8 mouse cellular contexts compared by ENCODE assay signal in the genomic region with DNA sequence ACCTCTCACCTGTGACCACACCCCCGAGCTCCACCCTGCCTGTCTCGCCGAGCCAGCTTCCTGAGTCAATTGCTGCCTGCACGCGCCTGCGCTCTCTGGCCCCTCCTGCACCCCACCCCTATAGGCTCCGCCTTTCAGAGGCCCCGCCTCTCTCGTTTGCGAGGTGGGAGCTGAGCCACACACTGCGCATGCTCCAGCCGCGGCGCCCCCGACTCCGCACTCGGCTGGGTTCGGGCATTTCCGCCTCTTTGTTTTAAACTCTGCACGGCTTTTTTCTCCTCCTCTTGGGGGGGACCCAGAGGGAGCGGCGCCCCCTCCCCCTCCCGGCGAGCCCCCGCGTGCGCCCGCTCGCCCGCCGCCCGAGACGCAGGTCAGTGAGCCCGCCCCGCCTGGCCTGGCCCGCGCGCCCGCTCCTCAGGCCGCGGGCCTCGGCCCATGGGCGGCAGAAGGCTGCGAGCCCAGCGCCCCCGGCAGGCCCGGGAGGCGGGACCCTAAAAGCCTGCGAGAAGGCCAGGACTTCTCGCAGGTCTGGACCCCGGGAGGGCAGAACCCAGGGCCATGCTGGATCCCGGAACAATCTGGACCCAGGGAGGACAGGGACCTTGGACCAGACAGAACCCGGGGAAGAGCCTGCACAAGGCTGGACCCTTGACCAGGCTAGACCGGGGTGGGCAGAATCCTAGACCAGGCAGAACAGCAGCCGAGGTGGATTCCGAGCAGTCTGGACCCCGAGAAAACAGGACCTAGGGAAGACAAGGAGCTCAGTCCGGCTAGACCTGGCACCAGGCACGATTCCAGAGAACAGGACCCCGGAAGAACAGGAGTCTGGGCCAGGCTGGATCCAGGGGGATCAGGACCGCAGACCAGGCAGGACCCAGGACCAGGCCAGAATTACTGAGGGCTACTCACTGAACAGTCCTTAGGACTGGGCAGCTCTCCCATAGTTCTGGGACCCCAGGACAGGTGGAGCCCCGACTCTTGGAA. TPM values are rescaled to one million over a fixed set of nuclear protein-coding genes. Genes with fewer than 3 reads are reported as not detected.
DNase-seq lines count a peak whose midpoint lies in the region; ATAC-seq and TF ChIP-seq lines count a peak whose summit lies in the region.

TSS of gene Pcgf3 (plus strand) at position 151 of the 984 bp plus-strand sequence.

- peak within 1 kb of the TSS; percentile 99 for H3K9ac ChIP-seq in embryonic facial prominence, embryonic 13.5 days
- H3K9ac ChIP-seq in limb, embryonic 14.5 days (ENCODE audit: low read depth, low read length, severe bottlenecking) = peak within 1 kb of the TSS; percentile 100
- peak within 1 kb of the TSS; percentile 98 for H3K9ac ChIP-seq in midbrain, postnatal 0 days (replicated peaks; ENCODE audit: low read length, poor library complexity, severe bottlenecking)

- peak; percentile 99 for ATAC-seq in embryonic facial prominence, embryonic 13.5 days (ENCODE audit: insufficient number of reproducible peaks, insufficient read depth, low FRiP score, low TSS enrichment, low read depth)
- ATAC-seq in limb, embryonic 14.5 days (ENCODE audit: low FRiP score, low read depth) = peak; percentile 98
- peak; percentile 97 for ATAC-seq in midbrain, postnatal 0 days (ENCODE audit: low FRiP score)

- peak; percentile 92 for DNase-seq in 3134 (ENCODE audit: extremely low read depth, insufficient read length, low spot score)
- DNase-seq in adrenal gland, postnatal 36 days = peak; percentile 98 to 99
- DNase-seq in heart, adult 8-10 months (ENCODE audit: low spot score) = peak; percentile 97
- peak; percentile 99 for DNase-seq in kidney, adult 9 months
- peak; percentile 96 for DNase-seq in limb, embryonic 14.5 days (ENCODE audit: low spot score)
- peak; percentile 97 for DNase-seq in midbrain, postnatal 0 days (ENCODE audit: low spot score)
- peak; percentile 98 for DNase-seq in spleen, postnatal 14 days (ENCODE audit: low spot score in 2 of 2)

- H3K4me1 ChIP-seq in embryonic facial prominence, embryonic 13.5 days = peaks cover 34% of the 10 kb centered on the region
- peaks cover 15% of the 10 kb centered on the region for H3K4me1 ChIP-seq in limb, embryonic 14.5 days (ENCODE audit: control insufficient read depth, insufficient read depth, low read length)
- H3K4me1 ChIP-seq in midbrain, postnatal 0 days (ENCODE audit: insufficient read depth, low read length) = peaks cover 14% of the 10 kb centered on the region

- H3K4me3 ChIP-seq in embryonic facial prominence, embryonic 13.5 days = peak within 1 kb of the TSS; percentile 94
- H3K4me3 ChIP-seq in limb, embryonic 14.5 days (replicated peaks; ENCODE audit: low read length) = peak within 1 kb of the TSS; percentile 97
- H3K4me3 ChIP-seq in midbrain, postnatal 0 days (ENCODE audit: low read depth, low read length) = peak within 1 kb of the TSS; percentile 94

- peak within 1 kb of the TSS; percentile 99 for H3K4me2 ChIP-seq in embryonic facial prominence, embryonic 13.5 days
- H3K4me2 ChIP-seq in limb, embryonic 14.5 days (replicated peaks; ENCODE audit: low read depth, low read length, severe bottlenecking) = peak within 1 kb of the TSS; percentile 98
- H3K4me2 ChIP-seq in midbrain, postnatal 0 days (ENCODE audit: low read depth, low read length, poor library complexity, severe bottlenecking) = peak within 1 kb of the TSS; percentile 96

- H3K9me3 ChIP-seq in embryonic facial prominence, embryonic 13.5 days = no peaks in the 10 kb centered on the region
- H3K9me3 ChIP-seq in limb, embryonic 14.5 days (ENCODE audit: control insufficient read depth, low read length) = no peaks in the 10 kb centered on the region
- no peaks in the 10 kb centered on the region for H3K9me3 ChIP-seq in midbrain, postnatal 0 days (ENCODE audit: low read length)

- TF ChIP-seq CTCF in midbrain, postnatal 0 days (IDR thresholded peaks at IDR 0.05) = 0 out of 2 replicates have a peak, but pooled peaks have one; percentile 2

- H3K27ac ChIP-seq in embryonic facial prominence, embryonic 13.5 days = peak within 1 kb of the TSS; percentile 81
- H3K27ac ChIP-seq in limb, embryonic 14.5 days (replicated peaks; ENCODE audit: low read depth, low read length) = peak within 1 kb of the TSS; percentile 77
- H3K27ac ChIP-seq in midbrain, postnatal 0 days (ENCODE audit: low read depth, low read length) = peak within 1 kb of the TSS; percentile 79

- under 1% methylated on average over 62 of the region's 62 CpGs for WGBS in embryonic facial prominence, embryonic 13.5 days
- 2% methylated on average over 57 of the region's 62 CpGs for WGBS in limb, embryonic 14.5 days
- WGBS in midbrain, postnatal 0 days = 1% methylated on average over 58 of the region's 62 CpGs

- no peak for TF ChIP-seq POLR2A in limb, embryonic 14.5 days (IDR thresholded peaks at IDR 0.05; ENCODE audit: borderline replicate concordance, extremely low read depth, insufficient read depth, insufficient read length)

- H3K36me3 ChIP-seq in embryonic facial prominence, embryonic 13.5 days = 0 out of 2 replicates have a peak, but pooled peaks cover 2% of the 10 kb centered on the region
- H3K36me3 ChIP-seq in limb, embryonic 14.5 days (ENCODE audit: control insufficient read depth, insufficient read depth, low read length) = no peaks in the 10 kb centered on the region
- H3K36me3 ChIP-seq in midbrain, postnatal 0 days (ENCODE audit: insufficient read depth, low read length) = no peaks in the 10 kb centered on the region

- H3K27me3 ChIP-seq in embryonic facial prominence, embryonic 13.5 days = 0 out of 2 replicates have a peak, but pooled peaks cover 9% of the 10 kb centered on the region
- no peaks in the 10 kb centered on the region for H3K27me3 ChIP-seq in limb, embryonic 14.5 days (ENCODE audit: control insufficient read depth, insufficient read depth, low read length)
- H3K27me3 ChIP-seq in midbrain, postnatal 0 days (ENCODE audit: insufficient read depth, low read length) = no peaks in the 10 kb centered on the region; the same call in 1 of the 2 replicates

RNA-seq across cellular contexts. Expression of gene Pcgf3, which starts in this region (rescaled TPM):
- total RNA-seq in adrenal gland, postnatal 36 days (2021) = 10 to 100 TPM; 37.6 to 39.6 TPM
- 22.8 and 30.4 TPM in 2 replicates for polyA plus RNA-seq in embryonic facial prominence, embryonic 13.5 days (2015; fragmentation: Nextera tagmentation; extraction: Ambion mirVana)
- 10 to 100 TPM; 29.3 to 32.0 (median 31.5) TPM for total RNA-seq in heart, adult 8-10 months (2022)
- polyA plus RNA-seq in limb, embryonic 14.5 days (2012; rRNA removed) = 24.3 and 26.7 TPM in 2 replicates
- 21.8 and 24.4 TPM in 2 replicates for polyA plus RNA-seq in limb, embryonic 14.5 days (2014; fragmentation: Nextera tagmentation; extraction: Ambion mirVana)
- 34.9 and 37.5 TPM in 2 replicates for total RNA-seq in midbrain, postnatal 0 days (2014; rRNA removed)
- polyA plus RNA-seq in midbrain, postnatal 0 days (2015; fragmentation: Nextera tagmentation; extraction: Ambion mirVana) = 14.5 and 17.6 TPM in 2 replicates

Comparison
In these comparisons a context has a peak if more than half of its experiments do, and no peak if none do; other contexts are left out.
1. Peak in every context shown above with its lines: DNase-seq, ATAC-seq, H3K4me3 ChIP-seq and H3K27ac ChIP-seq.